Mouse (Mus musculus): ENCODE measurements around the gene Borcs5.

The Borcs5 gene

GRCm38 (mm10) chr6:134720150-134720549 is 80.8 kb downstream of the Borcs5 start:
- DNase-seq, result no peak

DNA sequence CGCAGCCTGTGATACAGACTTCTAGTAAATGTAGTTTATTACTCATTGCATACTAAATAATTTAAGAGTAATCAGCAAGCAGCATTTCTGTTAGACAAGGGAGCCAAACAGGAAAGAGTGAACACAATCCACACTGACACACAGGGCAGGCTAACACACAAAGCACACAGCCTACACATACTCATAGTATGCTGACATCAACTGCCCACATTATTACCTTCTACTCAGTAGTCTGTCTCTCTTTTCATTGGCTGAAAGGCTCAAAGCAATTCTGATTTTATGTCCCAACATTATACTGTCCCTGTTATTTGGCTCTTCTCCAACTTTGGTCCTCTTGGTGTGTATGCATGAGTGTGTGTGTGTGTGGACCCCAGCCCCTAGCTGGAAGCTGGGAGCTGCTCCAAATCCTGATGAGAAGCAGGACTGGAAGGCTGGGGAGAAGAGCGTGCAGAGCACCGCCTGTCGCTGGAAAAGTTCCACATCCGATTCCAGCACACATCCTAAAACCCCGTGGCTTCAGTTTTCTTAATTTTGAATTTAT is 82.5 kb downstream of the Borcs5 start:
- no peak for DNase-seq

GRCm38 (mm10) chr6:134722906-134723305 is 83.6 kb downstream of the Borcs5 start:
- DNase-seq, result no peak

GRCm38 (mm10) chr6:134723326-134723725 is 84.0 kb downstream of the Borcs5 start:
- no peak for DNase-seq

GRCm38 (mm10) chr6:134723833-134724553 is 84.7 kb downstream of the Borcs5 start:
- DNase-seq, result peak; percentile 92

GRCm38 (mm10) chr6:134725406-134725805 is 86.1 kb downstream of the Borcs5 start:
- DNase-seq, result peak; percentile 77

- DNase-seq, result no peak
These were observed 91.7 kb downstream of the Borcs5 start for GRCm38 (mm10) chr6:134730978-134731377.

DNA sequence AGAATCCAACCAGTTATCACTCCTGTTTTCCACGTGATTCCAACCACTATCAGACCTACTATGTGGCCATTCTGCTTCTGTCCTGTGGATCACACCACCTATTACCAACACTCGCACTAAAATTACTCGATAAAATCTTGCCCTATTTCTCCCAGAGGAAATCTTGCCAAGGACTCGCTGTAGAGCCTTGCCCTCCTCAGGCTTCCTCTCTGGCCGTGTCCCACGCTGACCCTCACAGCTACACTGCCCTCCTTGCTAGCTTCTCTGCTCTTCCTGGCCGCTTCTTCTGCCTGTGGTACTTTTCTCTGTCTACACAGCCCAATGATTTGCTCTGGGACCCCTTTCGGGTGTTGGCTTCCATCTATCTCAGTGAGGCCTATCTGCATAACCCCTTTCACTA is 93.5 kb downstream of the Borcs5 start:
- DNase-seq, result no peak

GRCm38 (mm10) chr6:134733800-134734221 is 94.5 kb downstream of the Borcs5 start:
- no peak for DNase-seq

DNA sequence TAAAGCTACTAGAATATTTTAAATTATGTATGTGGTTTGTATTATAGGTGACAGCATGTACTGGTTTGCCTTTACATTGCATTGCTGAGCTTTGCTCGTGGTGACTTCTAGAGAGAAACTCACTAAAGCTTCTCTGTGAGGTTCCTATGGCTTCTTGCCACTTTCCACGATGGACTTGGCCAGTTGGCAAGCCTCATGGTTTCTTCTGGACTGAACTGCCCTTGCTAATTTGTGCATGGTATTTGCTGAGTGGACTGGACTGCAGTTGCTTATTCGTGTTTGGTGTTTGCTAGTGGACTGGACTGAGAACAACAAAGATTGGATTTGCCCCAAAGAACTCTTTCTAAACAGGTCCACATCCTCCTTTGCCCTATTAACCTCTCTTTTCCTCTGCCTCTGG is 97.5 kb downstream of the Borcs5 start:
- peak; percentile 86 for DNase-seq

DNA sequence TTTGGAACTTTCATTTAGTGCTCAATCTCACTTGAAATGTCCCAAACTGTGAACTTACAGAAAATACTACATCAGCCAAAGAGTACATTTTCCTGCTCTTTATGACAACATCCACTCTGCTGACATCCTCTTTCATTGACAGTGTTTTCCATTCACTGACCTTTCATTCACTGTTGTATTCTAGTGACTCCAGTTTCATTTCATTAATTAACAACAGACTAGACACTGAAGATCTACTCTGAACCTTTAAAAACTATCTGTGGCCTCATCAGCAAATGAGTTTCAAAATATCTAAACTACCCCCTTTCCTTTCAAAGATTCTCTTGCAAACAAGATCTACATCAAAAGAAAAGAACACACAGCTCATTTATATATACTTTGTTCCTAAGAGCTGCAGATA is 104.3 kb downstream of the Borcs5 start:
- peak; percentile 38 for DNase-seq

DNA sequence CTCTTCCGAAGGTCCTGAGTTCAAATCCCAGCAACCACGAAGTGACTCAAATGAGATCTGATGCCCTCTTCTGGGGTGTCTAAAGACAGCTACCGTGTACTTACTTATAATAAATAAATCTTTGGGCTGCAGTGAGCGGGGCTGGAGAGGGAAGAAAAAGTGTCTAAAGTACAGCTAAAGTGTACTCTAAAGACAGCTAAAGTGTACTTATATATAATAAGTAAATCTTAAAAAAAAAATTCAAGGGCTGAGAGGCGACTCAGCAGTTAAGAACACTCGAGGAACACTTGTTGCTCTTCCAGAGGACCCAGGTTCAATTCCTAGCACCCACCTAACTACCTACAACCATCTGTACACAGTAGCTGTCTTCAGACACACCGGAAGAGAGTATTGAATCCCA is 106.6 kb downstream of the Borcs5 start:
- DNase-seq, result no peak

DNA sequence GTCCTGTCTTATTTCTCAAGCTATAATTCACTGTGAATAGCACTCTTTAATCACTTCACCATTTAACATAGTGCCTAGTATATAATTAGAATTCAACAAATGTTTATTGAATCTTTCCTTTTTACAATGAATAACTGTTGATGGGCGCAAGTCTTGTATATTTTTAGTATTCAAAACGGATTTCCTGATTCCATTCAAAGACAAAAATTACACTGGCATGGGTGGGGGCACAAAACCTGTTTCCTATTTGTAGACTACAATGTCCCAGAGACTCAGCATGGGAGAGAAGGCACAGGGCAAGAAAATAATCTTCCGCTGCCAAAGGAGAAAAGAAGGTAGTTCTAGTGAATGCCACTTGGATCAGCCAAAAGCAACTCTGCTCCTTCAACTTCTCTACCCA is 108.8 kb downstream of the Borcs5 start:
- DNase-seq, result no peak

DNA sequence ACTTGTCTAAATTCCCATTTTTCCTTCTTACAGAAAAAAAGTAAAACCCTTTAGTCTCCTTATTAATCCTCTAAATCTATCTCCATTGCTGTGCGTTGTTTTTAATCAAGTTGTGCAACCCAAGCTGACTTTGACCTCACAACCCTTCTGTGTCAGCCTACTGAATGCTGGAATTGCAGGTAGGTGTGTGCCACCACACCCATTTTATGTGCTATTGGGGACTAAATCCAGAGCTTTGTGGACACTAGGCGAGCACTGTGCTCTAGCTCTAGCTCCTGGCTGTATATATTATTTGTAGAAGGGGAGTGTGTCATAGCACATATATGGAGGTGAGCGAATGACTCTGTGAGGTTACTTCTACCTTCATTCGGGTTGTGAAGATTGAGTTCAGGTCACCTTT is 111.8 kb downstream of the Borcs5 start:
- no peak for DNase-seq

- no peak for DNase-seq
These were observed 112.8 kb downstream of the Borcs5 start for GRCm38 (mm10) chr6:134751883-134752647.

DNA sequence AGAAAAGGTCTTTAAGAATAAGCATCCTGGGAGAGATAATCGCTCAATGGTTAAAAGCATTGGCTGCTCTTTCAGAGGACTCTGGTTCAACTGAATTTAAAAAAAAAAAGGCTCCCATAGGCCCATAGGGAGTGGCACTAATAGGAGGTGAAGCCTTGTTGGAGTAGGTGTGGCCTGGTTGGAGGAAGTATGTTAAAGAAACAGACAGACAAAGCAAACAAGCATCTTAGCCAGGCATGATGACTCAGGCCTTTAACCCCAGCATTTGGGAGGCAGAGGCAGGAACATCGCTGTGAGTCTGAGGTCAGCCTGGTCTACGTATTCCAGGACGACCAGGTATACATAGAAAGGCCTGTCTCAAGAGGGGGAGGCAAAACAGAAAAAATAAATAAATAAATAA is 114.1 kb downstream of the Borcs5 start:
- no peak for DNase-seq

DNA sequence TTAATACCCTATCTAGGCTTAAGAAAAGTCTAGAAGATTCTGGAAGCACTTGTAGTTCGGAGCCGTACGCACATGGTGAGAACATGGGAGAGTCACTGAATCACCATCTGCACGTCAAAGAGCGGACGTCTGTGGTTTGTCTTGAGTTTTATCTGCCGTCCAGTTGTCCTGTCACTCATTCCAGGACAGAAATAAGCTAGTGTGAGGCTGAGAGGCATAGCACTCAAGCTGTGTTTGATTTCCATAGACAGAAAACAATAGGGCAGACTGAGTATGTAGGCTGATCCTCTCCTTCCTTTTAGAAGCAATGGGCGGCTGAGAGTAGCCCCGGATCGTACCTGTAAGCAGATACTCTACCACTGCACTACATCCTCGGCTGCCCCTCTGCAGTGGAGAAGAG is 114.5 kb downstream of the Borcs5 start:
- DNase-seq, result no peak

GRCm38 (mm10) chr6:134756058-134756457 is 116.7 kb downstream of the Borcs5 start:
- DNase-seq, result no peak
